Mouse (Mus musculus) liver, postnatal 0 days (tissue): Measurements from ENCODE around the gene Flna.

Experiments used
- CTCF ChIP-seq: sonication (generic); IDR thresholded peaks from 2 replicates; pipeline ENCODE4 v1.5.1; 2016; ENCODE audit warnings: antibody characterized with exemption, low read depth
- EP300 ChIP-seq: IDR thresholded peaks from 2 replicates; pipeline ENCODE4 v1.6.1; 2016; ENCODE audit warnings: antibody characterized with exemption, low read depth, mild to moderate bottlenecking

- TF ChIP-seq CTCF (no peak), EP300 (no peak)
Measured at GRCm38 (mm10) chrX:74203556-74203955, 46.1 kb downstream of the Flna start.
